Mouse (Mus musculus) heart, postnatal 0 days (tissue): ENCODE data around the gene Phkg1. TPM values are rescaled to one million over a fixed set of nuclear protein-coding genes. Genes with fewer than 3 reads are reported as not detected.

Experiments used
- ATAC-seq: fragments of 200-750 bp; cut with Nextera tagmentation; 2 replicates; pipeline ENCODE4 v1.8.0; 2017; ENCODE audit warnings: low read depth, moderate number of reproducible peaks, moderate library complexity; ENCODE audit not compliant: insufficient read depth
- DNase-seq: peaks from one replicate; pipeline ENCODE4 v3.0.0-alpha.2; 2016; ENCODE audit warnings: low spot score
- H3K27ac ChIP-seq: fragments of 300-500 bp; sonication (generic); 2 replicates; pipeline ENCODE4 v1.5.1; 2014; ENCODE audit warnings: low read depth, mild to moderate bottlenecking
- H3K27me3 ChIP-seq: fragments of 300-500 bp; sonication (generic); 2 replicates; pipeline ENCODE4 v1.6.1; 2014; ENCODE audit warnings: low read length, mixed read lengths; ENCODE audit not compliant: control insufficient read depth, insufficient read depth
- H3K36me3 ChIP-seq: fragments of 300-500 bp; sonication (generic); replicated peaks from 2 replicates; pipeline ENCODE4 v1.6.1; 2014; ENCODE audit warnings: low read length, mixed read lengths; ENCODE audit not compliant: control insufficient read depth, insufficient read depth
- H3K4me1 ChIP-seq: fragments of 300-500 bp; sonication (generic); 2 replicates; pipeline ENCODE4 v1.6.1; 2014; ENCODE audit warnings: antibody characterized with exemption; ENCODE audit not compliant: control insufficient read depth, insufficient read depth
- H3K4me2 ChIP-seq: fragments of 300-500 bp; sonication (generic); 2 replicates; pipeline ENCODE4 v1.6.1; 2014; ENCODE audit warnings: low read depth, mild to moderate bottlenecking, low read length, moderate library complexity
- H3K4me3 ChIP-seq: fragments of 300-500 bp; sonication (generic); 2 replicates; pipeline ENCODE4 v1.5.1; 2014; ENCODE audit warnings: low read depth, low read length
- H3K9ac ChIP-seq: fragments of 300-500 bp; sonication (generic); replicated peaks from 2 replicates; pipeline ENCODE4 v1.6.1; 2014; ENCODE audit warnings: low read depth, low read length, mixed read lengths
- H3K9me3 ChIP-seq: fragments of 300-500 bp; sonication (generic); replicated peaks from 2 replicates; pipeline ENCODE4 v1.6.1; 2016; ENCODE audit warnings: low read length; ENCODE audit not compliant: control insufficient read depth
- CTCF ChIP-seq: IDR thresholded peaks from 2 replicates; pipeline ENCODE4 v1.5.1; 2016; ENCODE audit warnings: antibody characterized with exemption, control low read depth, low read depth
- EP300 ChIP-seq: IDR thresholded peaks from 2 replicates; pipeline ENCODE4 v1.6.1; 2016; ENCODE audit warnings: antibody characterized with exemption, low read depth
- WGBS: fragments of 180-500 bp; shearing (Covaris S2); extraction: QIAGEN DNeasy Blood & Tissue Kit; methylation state at CpG from one replicate; pipeline ENCODE4 v1.1.7; 2014; 5-methylcytosine and 5-hydroxymethylcytosine counted together
- polyA plus RNA-seq: library from polyadenylated mRNA; unstranded; fragments of >200 nt; fragmentation: Nextera tagmentation; extraction: Ambion mirVana; gene quantifications from 2 replicates; pipeline ENCODE4 v1.2.1, GENCODE M21; 2015
- total RNA-seq: library from RNA; depleted of rRNA; stranded (reverse); fragments of >200 nt; gene quantifications from 2 replicates; pipeline ENCODE4 v1.2.3, GENCODE M21; 2014; ENCODE audit warnings: low replicate concordance

Phkg1 gene
- total and polyA plus RNA-seq, 2 experiments from 2014 or later: 2.5 to 9.6 TPM

- Histone ChIP-seq H3K4me3 (no peak overlapping the region), H3K27ac (no peak overlapping the region), H3K9ac (no peak overlapping the region), H3K4me2 (no peak overlapping the region), H3K27me3 (no peaks in the 10 kb centered on the region), H3K4me1 (no peaks in the 10 kb centered on the region), H3K36me3 (no peaks in the 10 kb centered on the region), H3K9me3 (no peaks in the 10 kb centered on the region)
- ATAC-seq: no peak
- no peak for DNase-seq
- no peak for TF ChIP-seq EP300
- no peak for TF ChIP-seq CTCF
- WGBS: 81% methylated on average over 19 of the region's 19 CpGs
Measured at GRCm38 (mm10) chr5:129869238-129869995, 28.9 kb downstream of the Phkg1 start.

DNA sequence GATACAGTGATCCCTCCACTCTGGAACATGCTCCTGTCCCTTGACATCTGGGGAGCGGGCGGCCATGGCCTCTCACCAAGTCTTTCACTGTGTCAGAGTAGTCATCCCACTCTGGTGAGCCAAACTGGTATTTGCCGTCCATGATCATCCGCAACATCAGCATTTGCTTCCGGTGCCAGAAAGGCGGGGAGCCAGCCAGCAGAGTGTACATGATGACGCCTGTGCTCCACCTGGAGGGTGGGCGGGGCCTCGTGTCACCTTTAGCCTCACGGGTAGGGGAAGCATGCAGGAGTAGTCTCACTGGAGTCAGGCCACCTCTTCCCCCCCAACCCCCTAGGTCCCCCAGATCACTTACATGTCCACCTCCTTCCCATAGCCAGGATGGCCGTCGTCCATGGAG is 32.5 kb downstream of the Phkg1 start:
- no peak for DNase-seq
- Histone ChIP-seq H3K9ac (no peak overlapping the region), H3K9me3 (no peaks in the 10 kb centered on the region), H3K4me3 (no peak overlapping the region), H3K27ac (no peak overlapping the region), H3K36me3 (peaks cover 6% of the 10 kb centered on the region; the same call in 1 of the 2 replicates), H3K27me3 (no peaks in the 10 kb centered on the region), H3K4me2 (no peak overlapping the region), H3K4me1 (no peaks in the 10 kb centered on the region)
- WGBS: 79% methylated on average over 12 of the region's 12 CpGs
- no peak for TF ChIP-seq EP300
- TF ChIP-seq CTCF: no peak
- no peak for ATAC-seq

- no peak overlapping the region for H3K4me3 ChIP-seq
- H3K27me3 ChIP-seq: no peaks in the 10 kb centered on the region
- no peaks in the 10 kb centered on the region for H3K9me3 ChIP-seq
- H3K9ac ChIP-seq: no peak overlapping the region
- ATAC-seq: no peak; the same call in 1 of the 2 replicates
- no peaks in the 10 kb centered on the region for H3K4me1 ChIP-seq
- peak overlapping the region; percentile 14; the same call in 1 of the 2 replicates for H3K4me2 ChIP-seq
- 5% methylated on average over 18 of the region's 18 CpGs for WGBS
- DNase-seq: peak; percentile 30
- TF ChIP-seq EP300 (no peak), CTCF (peak; percentile 31)
- no peak overlapping the region for H3K27ac ChIP-seq
- peaks cover 16% of the 10 kb centered on the region; the same call in 1 of the 2 replicates for H3K36me3 ChIP-seq
Measured at GRCm38 (mm10) chr5:129864467-129864866, 33.9 kb downstream of the Phkg1 start.

DNA sequence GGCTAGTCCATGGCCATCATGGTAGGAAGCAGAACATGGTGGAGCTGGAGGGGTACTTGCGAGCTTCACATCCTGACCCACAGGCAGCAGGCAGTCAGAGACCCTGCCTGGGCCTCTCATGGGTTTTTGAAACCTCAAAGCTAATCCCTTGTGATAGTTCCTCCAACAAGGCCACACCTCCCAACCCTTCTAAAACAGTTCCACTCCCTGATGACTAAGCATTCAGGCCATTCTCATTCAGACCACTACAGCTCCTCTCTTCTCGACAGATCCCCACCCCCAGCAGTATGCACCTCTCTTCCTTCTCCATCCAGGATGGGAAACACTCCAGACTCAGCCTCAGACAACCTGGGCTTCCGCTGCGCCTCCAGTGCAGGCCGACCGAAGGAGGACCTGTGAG is 36.0 kb downstream of the Phkg1 start:
- no peaks in the 10 kb centered on the region for H3K4me1 ChIP-seq
- TF ChIP-seq EP300: no peak
- no peak overlapping the region for H3K4me2 ChIP-seq
- H3K4me3 ChIP-seq: no peak overlapping the region
- no peak overlapping the region for H3K9ac ChIP-seq
- DNase-seq (no peak), ATAC-seq (no peak)
- 94% methylated on average over 6 of the region's 6 CpGs for WGBS
- H3K9me3 ChIP-seq: no peaks in the 10 kb centered on the region
- no peak overlapping the region for H3K27ac ChIP-seq
- H3K36me3 ChIP-seq: peaks cover 19% of the 10 kb centered on the region
- H3K27me3 ChIP-seq: no peaks in the 10 kb centered on the region

- no peaks in the 10 kb centered on the region for H3K27me3 ChIP-seq
- TF ChIP-seq EP300: no peak
- peak; percentile 8; the same call in 1 of the 2 replicates for TF ChIP-seq CTCF
- 91% methylated on average over 5 of the region's 5 CpGs for WGBS
- no peak for DNase-seq
- peaks cover 21% of the 10 kb centered on the region for H3K36me3 ChIP-seq
- ATAC-seq: no peak
- H3K9me3 ChIP-seq: no peaks in the 10 kb centered on the region
- H3K4me1 ChIP-seq: no peaks in the 10 kb centered on the region
- no peak overlapping the region for H3K9ac ChIP-seq
- no peak overlapping the region for H3K4me2 ChIP-seq
- no peak overlapping the region for H3K4me3 ChIP-seq
- no peak overlapping the region for H3K27ac ChIP-seq
Measured at GRCm38 (mm10) chr5:129856414-129856813, 41.9 kb downstream of the Phkg1 start.

GRCm38 (mm10) chr5:129855163-129855562 is 43.2 kb downstream of the Phkg1 start:
- Histone ChIP-seq H3K9ac (no peak overlapping the region), H3K9me3 (no peaks in the 10 kb centered on the region), H3K27ac (no peak overlapping the region), H3K4me2 (no peak overlapping the region), H3K4me1 (no peaks in the 10 kb centered on the region), H3K27me3 (no peaks in the 10 kb centered on the region), H3K36me3 (peaks cover 16% of the 10 kb centered on the region), H3K4me3 (no peak overlapping the region)
- 46% methylated on average over 5 of the region's 5 CpGs for WGBS
- TF ChIP-seq CTCF (peak; percentile 50), EP300 (no peak)
- peak; percentile 63; the same call in 1 of the 2 replicates for ATAC-seq
- DNase-seq: no peak
